Mouse (Mus musculus): ENCODE measurements around the gene Eif5.

DNA sequence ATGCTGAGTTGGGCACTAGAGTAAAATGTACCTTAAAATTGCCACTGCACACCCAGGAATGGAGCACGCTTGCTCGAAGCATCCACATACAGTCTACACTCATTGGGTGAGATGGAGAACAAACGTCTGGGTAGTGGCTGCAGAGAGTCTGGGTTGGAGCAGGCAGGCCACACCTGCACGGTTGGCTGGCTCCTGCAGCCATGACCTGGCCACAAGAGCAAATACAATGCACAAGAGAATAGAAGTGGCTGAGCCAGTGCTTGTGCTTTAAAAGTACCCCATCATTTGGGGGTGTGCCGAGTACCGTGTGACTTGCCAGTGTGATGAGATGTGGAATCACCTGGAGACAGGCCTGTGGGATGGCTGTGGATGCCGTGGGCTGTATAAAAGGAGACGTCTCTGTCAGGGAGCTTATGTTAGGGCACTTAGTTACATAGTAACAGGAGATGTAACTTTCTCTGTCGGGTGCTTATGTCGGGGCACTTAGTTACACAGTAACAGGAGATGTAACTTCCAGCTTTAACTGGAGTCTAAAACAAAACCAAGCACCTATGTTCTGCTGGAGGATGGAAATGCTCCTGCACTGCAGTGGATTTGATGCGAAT is 48.5 kb upstream of the Eif5 start:
- TF ChIP-seq POLR2A (IDR thresholded peaks at IDR 0.05; ENCODE audit: insufficient read length, low read depth) (no peak), MAX (IDR thresholded peaks at IDR 0.05; ENCODE audit: low read depth) (no peak), POLR2AphosphoS2 (IDR thresholded peaks at IDR 0.05; ENCODE audit: insufficient read length, low read depth) (no peak), TCF12 (IDR thresholded peaks at IDR 0.05; ENCODE audit: insufficient read depth, poor library complexity, severe bottlenecking) (no peak), E2F4 (IDR thresholded peaks at IDR 0.05; ENCODE audit: insufficient read depth) (no peak), SRF (IDR thresholded peaks at IDR 0.05; ENCODE audit: control insufficient read depth, insufficient read length, low read depth) (no peak), MYOD1 (IDR thresholded peaks at IDR 0.05; ENCODE audit: control insufficient read depth in 1 of 3, insufficient read length in 2 of 3, low read depth in 2 of 3) (no peak), TCF3 (IDR thresholded peaks at IDR 0.05; ENCODE audit: insufficient read length, low read depth) (no peak), CEBPB (IDR thresholded peaks at IDR 0.05; ENCODE audit: insufficient read depth, poor library complexity, severe bottlenecking) (no peak), USF1 (IDR thresholded peaks at IDR 0.05; ENCODE audit: low read depth) (no peak)
